Mouse (Mus musculus) liver, embryonic 12.5 days (tissue): ENCODE results near the gene Acvr1b. TPM values are rescaled to one million over a fixed set of nuclear protein-coding genes. Genes with fewer than 3 reads are reported as not detected.
A peak's percentile ranks its signal among the peaks of the same experiment; 100 is the strongest.

Experiments used
- ATAC-seq: fragments of 200-750 bp; cut with Nextera tagmentation; 2 replicates; pipeline ENCODE4 v1.8.0; 2017; ENCODE audit warnings: moderate number of reproducible peaks, mild to moderate bottlenecking, moderate library complexity
- H3K27ac ChIP-seq: fragments of 300-500 bp; sonication (generic); 2 replicates; pipeline ENCODE4 v1.5.1; 2016; ENCODE audit warnings: mild to moderate bottlenecking
- H3K27me3 ChIP-seq: fragments of 300-500 bp; sonication (generic); replicated peaks from 2 replicates; pipeline ENCODE4 v1.6.1; 2016; ENCODE audit warnings: mild to moderate bottlenecking, moderate library complexity
- H3K36me3 ChIP-seq: fragments of 300-500 bp; sonication (generic); 2 replicates; pipeline ENCODE4 v1.6.1; 2016; ENCODE audit warnings: mild to moderate bottlenecking, moderate library complexity
- H3K4me1 ChIP-seq: fragments of 300-500 bp; sonication (generic); 2 replicates; pipeline ENCODE4 v1.6.1; 2016
- H3K4me2 ChIP-seq: fragments of 300-500 bp; sonication (generic); 2 replicates; pipeline ENCODE4 v1.6.1; 2016; ENCODE audit warnings: mild to moderate bottlenecking, moderate library complexity
- H3K4me3 ChIP-seq: fragments of 300-500 bp; sonication (generic); 2 replicates; pipeline ENCODE4 v1.5.1; 2016; ENCODE audit warnings: mild to moderate bottlenecking, moderate library complexity
- H3K9ac ChIP-seq: fragments of 300-500 bp; sonication (generic); 2 replicates; pipeline ENCODE4 v1.6.1; 2016; ENCODE audit warnings: mild to moderate bottlenecking, moderate library complexity
- H3K9me3 ChIP-seq: fragments of 300-500 bp; sonication (generic); replicated peaks from 2 replicates; pipeline ENCODE4 v1.6.1; 2016; ENCODE audit warnings: mild to moderate bottlenecking, moderate library complexity
- WGBS: fragments of 180-500 bp; shearing (Covaris S2); methylation state at CpG from one replicate; pipeline ENCODE4 v1.1.7; 2016; ENCODE audit not compliant: insufficient replicate concordance; 5-methylcytosine and 5-hydroxymethylcytosine counted together
- polyA plus RNA-seq: library from polyadenylated mRNA; unstranded; fragments of >200 nt; fragmentation: Nextera tagmentation; extraction: Ambion mirVana; gene quantifications from 2 replicates; pipeline ENCODE4 v1.2.1, GENCODE M21; 2016

Gene Acvr1b
- polyA plus RNA-seq, 1 experiment from 2014 or later = 2.2 TPM

GRCm38 (mm10) chr15:101228866-101229590, 55.2 kb downstream of the Acvr1b start:
- no peak overlapping the region for H3K4me2 ChIP-seq
- H3K4me1 ChIP-seq = peaks cover 12% of the 10 kb centered on the region; the same call in 1 of the 2 replicates
- no peak overlapping the region for H3K27ac ChIP-seq
- no peak overlapping the region for H3K4me3 ChIP-seq
- WGBS = 78% methylated on average over 21 of the region's 21 CpGs
- H3K9ac ChIP-seq = no peak overlapping the region
- H3K9me3 ChIP-seq = no peaks in the 10 kb centered on the region
- H3K36me3 ChIP-seq = peaks cover 10% of the 10 kb centered on the region; the same call in 1 of the 2 replicates
- no peak for ATAC-seq
- H3K27me3 ChIP-seq = peaks cover 48% of the 10 kb centered on the region

- peaks cover 10% of the 10 kb centered on the region; the same call in 1 of the 2 replicates for H3K36me3 ChIP-seq
- 83% methylated on average over 19 of the region's 19 CpGs for WGBS
- no peak overlapping the region for H3K4me2 ChIP-seq
- no peak overlapping the region for H3K27ac ChIP-seq
- no peak for ATAC-seq
- no peaks in the 10 kb centered on the region for H3K9me3 ChIP-seq
- no peak overlapping the region for H3K4me3 ChIP-seq
- H3K4me1 ChIP-seq = 0 out of 2 replicates have a peak, but pooled peaks cover 4% of the 10 kb centered on the region
- H3K27me3 ChIP-seq = peaks cover 34% of the 10 kb centered on the region
- H3K9ac ChIP-seq = no peak overlapping the region
Observed at GRCm38 (mm10) chr15:101230503-101230902, 56.6 kb downstream of the Acvr1b start.

- WGBS = 74% methylated on average over 23 of the region's 23 CpGs
- Histone ChIP-seq H3K9ac (no peak overlapping the region), H3K27me3 (peaks cover 31% of the 10 kb centered on the region), H3K27ac (no peak overlapping the region), H3K36me3 (peaks cover 10% of the 10 kb centered on the region; the same call in 1 of the 2 replicates), H3K4me2 (peak overlapping the region; percentile 36), H3K4me1 (0 out of 2 replicates have a peak, but pooled peaks cover 5% of the 10 kb centered on the region), H3K9me3 (no peaks in the 10 kb centered on the region), H3K4me3 (no peak overlapping the region)
- no peak for ATAC-seq
Observed at GRCm38 (mm10) chr15:101230995-101231647, 57.3 kb downstream of the Acvr1b start.

GRCm38 (mm10) chr15:101231648-101232180, 57.8 kb downstream of the Acvr1b start:
- 80% methylated on average over 56 of the region's 56 CpGs for WGBS
- no peak for ATAC-seq
- H3K4me2 ChIP-seq = peak overlapping the region; percentile 36
- 0 out of 2 replicates have a peak, but pooled peaks cover 5% of the 10 kb centered on the region for H3K4me1 ChIP-seq
- no peak overlapping the region for H3K27ac ChIP-seq
- peaks cover 10% of the 10 kb centered on the region; the same call in 1 of the 2 replicates for H3K36me3 ChIP-seq
- H3K9ac ChIP-seq = no peak overlapping the region
- H3K27me3 ChIP-seq = peaks cover 26% of the 10 kb centered on the region
- H3K4me3 ChIP-seq = no peak overlapping the region
- H3K9me3 ChIP-seq = no peaks in the 10 kb centered on the region

DNA sequence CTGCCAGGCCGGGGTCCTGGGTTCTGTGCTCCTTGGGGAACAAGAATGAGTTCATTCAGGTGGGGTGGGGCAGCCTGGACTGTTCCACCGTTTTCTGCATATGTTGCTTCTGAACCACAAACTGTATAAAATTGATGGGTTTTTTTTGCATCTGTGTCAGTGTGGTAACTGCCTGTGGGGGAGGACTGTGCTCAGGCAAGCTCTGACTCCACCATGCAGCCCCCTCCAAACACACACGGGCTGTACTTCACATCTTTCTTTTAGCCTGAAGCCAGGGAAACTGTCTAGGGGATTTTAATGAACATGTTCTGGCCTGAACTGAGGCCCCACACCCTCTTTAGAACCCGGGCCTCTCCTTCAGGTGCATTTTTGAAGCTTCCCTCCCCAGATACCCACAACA, 58.7 kb downstream of the Acvr1b start:
- Histone ChIP-seq H3K27me3 (peaks cover 24% of the 10 kb centered on the region), H3K4me3 (no peak overlapping the region), H3K4me1 (0 out of 2 replicates have a peak, but pooled peaks cover 5% of the 10 kb centered on the region), H3K9me3 (no peaks in the 10 kb centered on the region), H3K36me3 (peaks cover 10% of the 10 kb centered on the region; the same call in 1 of the 2 replicates), H3K4me2 (no peak overlapping the region), H3K9ac (no peak overlapping the region), H3K27ac (no peak overlapping the region)
- 48% methylated on average over 4 of the region's 4 CpGs for WGBS
- ATAC-seq = no peak

- WGBS = 70% methylated on average over 3 of the region's 3 CpGs
- ATAC-seq = no peak
- H3K4me2 ChIP-seq = no peak overlapping the region
- H3K27ac ChIP-seq = no peak overlapping the region
- peaks cover 28% of the 10 kb centered on the region for H3K27me3 ChIP-seq
- peaks cover 10% of the 10 kb centered on the region; the same call in 1 of the 2 replicates for H3K36me3 ChIP-seq
- H3K9ac ChIP-seq = no peak overlapping the region
- 0 out of 2 replicates have a peak, but pooled peaks cover 5% of the 10 kb centered on the region for H3K4me1 ChIP-seq
- no peaks in the 10 kb centered on the region for H3K9me3 ChIP-seq
- H3K4me3 ChIP-seq = no peak overlapping the region
Observed at GRCm38 (mm10) chr15:101233183-101233582, 59.3 kb downstream of the Acvr1b start.

GRCm38 (mm10) chr15:101233641-101234275, 59.9 kb downstream of the Acvr1b start:
- H3K27ac ChIP-seq = no peak overlapping the region
- WGBS = 27% methylated on average over 11 of the region's 11 CpGs
- no peak overlapping the region for H3K4me3 ChIP-seq
- ATAC-seq = no peak
- no peaks in the 10 kb centered on the region for H3K9me3 ChIP-seq
- H3K4me2 ChIP-seq = no peak overlapping the region
- H3K4me1 ChIP-seq = 0 out of 2 replicates have a peak, but pooled peaks cover 5% of the 10 kb centered on the region
- peaks cover 10% of the 10 kb centered on the region; the same call in 1 of the 2 replicates for H3K36me3 ChIP-seq
- peaks cover 33% of the 10 kb centered on the region for H3K27me3 ChIP-seq
- H3K9ac ChIP-seq = no peak overlapping the region

DNA sequence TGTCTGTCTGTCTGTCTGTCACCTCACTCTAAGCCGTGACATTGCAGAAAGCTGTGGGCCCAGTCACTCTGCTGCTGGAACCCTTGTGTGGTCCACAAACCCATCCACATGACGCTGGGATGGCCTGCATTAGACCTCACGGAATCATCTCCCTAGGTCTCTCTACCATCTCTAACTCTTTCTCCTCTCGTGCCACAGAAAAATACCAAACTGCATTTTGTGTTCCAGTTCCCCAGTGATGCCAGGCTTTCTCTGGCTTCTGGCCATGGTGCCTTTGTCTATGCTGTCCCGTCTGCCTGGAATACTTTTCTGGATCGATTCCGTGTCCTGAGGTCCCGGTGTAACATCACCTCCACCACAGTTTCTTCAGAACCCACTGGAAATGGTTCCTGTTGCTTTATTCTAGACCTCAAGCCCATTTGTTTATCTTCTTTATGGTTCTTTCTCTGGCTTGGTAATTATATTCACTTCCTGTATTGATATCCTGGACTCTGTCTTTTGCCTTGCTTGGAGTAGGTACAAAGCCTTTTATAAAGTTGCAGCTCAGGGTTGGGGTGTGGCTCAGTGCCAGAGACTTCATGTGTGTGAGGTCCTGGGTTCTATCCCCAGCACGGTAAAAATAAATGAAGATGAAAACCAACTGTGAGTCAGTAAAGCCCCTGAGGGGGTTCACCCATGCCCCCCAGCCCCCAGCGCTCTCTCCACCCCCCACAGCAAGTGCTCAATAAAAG, 60.9 kb downstream of the Acvr1b start:
- no peak overlapping the region for H3K9ac ChIP-seq
- H3K36me3 ChIP-seq = peaks cover 4% of the 10 kb centered on the region; the same call in 1 of the 2 replicates
- H3K27me3 ChIP-seq = peaks cover 39% of the 10 kb centered on the region
- 0 out of 2 replicates have a peak, but pooled peaks cover 5% of the 10 kb centered on the region for H3K4me1 ChIP-seq
- 64% methylated on average over 10 of the region's 10 CpGs for WGBS
- ATAC-seq = no peak
- no peaks in the 10 kb centered on the region for H3K9me3 ChIP-seq
- H3K4me3 ChIP-seq = no peak overlapping the region
- H3K4me2 ChIP-seq = no peak overlapping the region
- H3K27ac ChIP-seq = no peak overlapping the region

DNA sequence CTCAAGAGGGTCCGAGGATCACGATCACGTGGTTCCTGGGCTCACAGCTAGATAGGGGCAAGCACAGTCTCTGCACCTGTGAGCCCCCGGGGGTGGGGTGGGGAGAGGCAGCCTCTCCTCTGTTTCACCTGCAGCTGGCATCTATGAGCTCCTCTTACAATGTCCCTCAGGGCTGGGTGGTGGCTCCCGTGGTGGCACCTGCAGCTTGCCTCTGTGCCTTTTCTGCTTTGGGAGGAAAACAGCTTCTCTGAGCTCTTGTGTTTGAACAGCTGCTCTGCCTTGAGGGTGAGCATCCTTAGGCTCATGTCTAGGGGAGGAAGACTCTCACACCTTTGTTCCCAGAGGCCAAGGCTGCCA, 61.5 kb downstream of the Acvr1b start:
- H3K4me3 ChIP-seq = no peak overlapping the region
- no peak overlapping the region for H3K9ac ChIP-seq
- no peaks in the 10 kb centered on the region for H3K9me3 ChIP-seq
- peaks cover 39% of the 10 kb centered on the region for H3K27me3 ChIP-seq
- no peak overlapping the region for H3K4me2 ChIP-seq
- 0 out of 2 replicates have a peak, but pooled peaks cover 4% of the 10 kb centered on the region for H3K36me3 ChIP-seq
- H3K27ac ChIP-seq = no peak overlapping the region
- WGBS = 40% methylated on average over 5 of the region's 5 CpGs
- H3K4me1 ChIP-seq = 0 out of 2 replicates have a peak, but pooled peaks cover 5% of the 10 kb centered on the region
- ATAC-seq = no peak

- WGBS = 41% methylated on average over 12 of the region's 12 CpGs
- Histone ChIP-seq H3K4me3 (no peak overlapping the region), H3K36me3 (0 out of 2 replicates have a peak, but pooled peaks cover 3% of the 10 kb centered on the region), H3K4me1 (peaks cover 6% of the 10 kb centered on the region), H3K9me3 (no peaks in the 10 kb centered on the region), H3K9ac (no peak overlapping the region; the same call in 1 of the 2 replicates), H3K27ac (no peak overlapping the region), H3K27me3 (peaks cover 39% of the 10 kb centered on the region), H3K4me2 (peak overlapping the region; percentile 8; the same call in 1 of the 2 replicates)
- no peak for ATAC-seq
Observed at GRCm38 (mm10) chr15:101235728-101236327, 62.0 kb downstream of the Acvr1b start.

DNA sequence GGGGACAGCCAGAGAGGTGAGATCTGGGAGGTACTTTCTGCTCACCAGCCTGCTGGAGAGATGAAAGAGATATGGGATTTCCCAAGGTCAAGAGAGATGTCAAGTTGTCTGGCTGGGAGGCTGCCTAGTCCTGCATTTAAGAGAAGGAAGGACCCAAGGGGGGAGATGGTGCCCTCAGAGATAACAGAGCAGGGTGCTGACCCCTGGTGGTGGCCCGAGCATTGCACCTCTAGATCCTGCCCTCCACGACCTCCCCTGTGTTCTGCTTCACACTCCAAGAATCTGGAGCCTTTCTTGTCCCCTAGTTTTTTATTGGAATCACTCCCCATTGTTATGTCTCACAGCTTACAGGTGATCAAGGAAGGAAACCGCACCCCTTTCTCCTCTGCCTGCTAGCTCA, 63.0 kb downstream of the Acvr1b start:
- Histone ChIP-seq H3K36me3 (no peaks in the 10 kb centered on the region), H3K4me3 (no peak overlapping the region), H3K9me3 (no peaks in the 10 kb centered on the region), H3K9ac (no peak overlapping the region), H3K4me1 (peaks cover 17% of the 10 kb centered on the region), H3K27ac (no peak overlapping the region), H3K27me3 (peaks cover 38% of the 10 kb centered on the region), H3K4me2 (no peak overlapping the region)
- no peak for ATAC-seq
- WGBS = 3% methylated on average over 3 of the region's 3 CpGs
